Mouse (Mus musculus) liver, adult 2 months (tissue): Measurements from ENCODE around the gene Ptgs1. TPM values are rescaled to one million over a fixed set of nuclear protein-coding genes. Genes with fewer than 3 reads are reported as not detected.

Source experiments
- DNase-seq: peaks from one replicate; pipeline ENCODE4 v3.0.0-alpha.2; 2011; ENCODE audit warnings: low read depth, low spot score; ENCODE audit errors: extremely low read depth
- H3K27ac ChIP-seq: fragments of 200-500 bp; replicated peaks from 2 replicates; pipeline ENCODE4 v1.5.1; 2012; ENCODE audit warnings: low read depth, mild to moderate bottlenecking, control low read depth, inconsistent platforms, low read length; ENCODE audit not compliant: insufficient read depth
- H3K27me3 ChIP-seq: fragments of 200-500 bp; 2 replicates; pipeline ENCODE4 v1.6.1; 2012; ENCODE audit warnings: mild to moderate bottlenecking, moderate library complexity, low read length, inconsistent platforms; ENCODE audit not compliant: control insufficient read depth, insufficient read depth
- H3K36me3 ChIP-seq: fragments of 200-500 bp; 2 replicates; pipeline ENCODE4 v1.6.1; 2012; ENCODE audit warnings: low read length, inconsistent platforms; ENCODE audit not compliant: control insufficient read depth, insufficient read depth
- H3K4me1 ChIP-seq: fragments of 200-500 bp; 2 replicates; pipeline ENCODE4 v1.6.1; 2011; ENCODE audit warnings: low read length; ENCODE audit not compliant: control insufficient read depth, insufficient read depth
- H3K4me3 ChIP-seq: fragments of 200-500 bp; 2 replicates; pipeline ENCODE4 v1.5.1; 2011; ENCODE audit warnings: low read depth, mild to moderate bottlenecking, control low read depth, low read length, moderate library complexity; ENCODE audit not compliant: insufficient read depth
- H3K79me2 ChIP-seq: fragments of 200-500 bp; 2 replicates; pipeline ENCODE4 v1.6.1; 2012; ENCODE audit warnings: inconsistent platforms, mild to moderate bottlenecking, low read length, moderate library complexity; ENCODE audit not compliant: control insufficient read depth, insufficient read depth
- H3K9ac ChIP-seq: fragments of 200-500 bp; 2 replicates; pipeline ENCODE4 v1.6.1; 2012; ENCODE audit warnings: low read depth, mild to moderate bottlenecking, control low read depth, inconsistent platforms, low read length
- CTCF ChIP-seq: fragments of 200-500 bp; IDR thresholded peaks from 2 replicates; pipeline ENCODE4 v1.5.1; 2011; ENCODE audit warnings: low read depth, low read length, control low read depth
- POLR2A ChIP-seq: fragments of 200-500 bp; IDR thresholded peaks from 2 replicates; pipeline ENCODE4 v1.6.1; 2011; ENCODE audit warnings: low read length, control low read depth; ENCODE audit not compliant: insufficient read depth; ENCODE audit errors: extremely low read depth
- WGBS: fragments of 180-500 bp; shearing (Covaris S2); methylation state at CpG from one replicate; pipeline ENCODE4 v1.1.7; 2018; 5-methylcytosine and 5-hydroxymethylcytosine counted together
- polyA plus RNA-seq: library from polyadenylated mRNA; depleted of rRNA; stranded (reverse); fragments of >200 nt; gene quantifications from 2 replicates; pipeline ENCODE4 v1.2.3, GENCODE M21; 2012
- total RNA-seq: library from RNA; depleted of rRNA; stranded (reverse); fragments of >200 nt; gene quantifications from 2 replicates; pipeline ENCODE4 v1.2.3, GENCODE M21; 2014

Ptgs1 gene
- total and polyA plus RNA-seq, 2 experiments: 10.9 to 14.4 TPM

- H3K36me3 ChIP-seq: no peaks in the 10 kb centered on the region; the same call in 1 of the 2 replicates
- no peak overlapping the region for H3K27ac ChIP-seq
- no peak for TF ChIP-seq CTCF
- TF ChIP-seq POLR2A: no peak
- H3K27me3 ChIP-seq: no peaks in the 10 kb centered on the region
- H3K4me1 ChIP-seq: no peaks in the 10 kb centered on the region
- WGBS: 73% methylated on average over 12 of the region's 12 CpGs
- no peak overlapping the region for H3K4me3 ChIP-seq
- H3K9ac ChIP-seq: no peak overlapping the region
- no peak for DNase-seq
- no peaks in the 10 kb centered on the region for H3K79me2 ChIP-seq
Measured at GRCm38 (mm10) chr2:36191098-36191941, 38.9 kb upstream of the Ptgs1 start.

GRCm38 (mm10) chr2:36197021-36197420 is 33.2 kb upstream of the Ptgs1 start:
- H3K4me1 ChIP-seq: no peaks in the 10 kb centered on the region
- H3K27ac ChIP-seq: no peak overlapping the region
- no peaks in the 10 kb centered on the region for H3K36me3 ChIP-seq
- no peaks in the 10 kb centered on the region for H3K27me3 ChIP-seq
- H3K9ac ChIP-seq: no peak overlapping the region
- H3K79me2 ChIP-seq: no peaks in the 10 kb centered on the region
- no peak overlapping the region for H3K4me3 ChIP-seq
- WGBS: 63% methylated on average over 3 of the region's 3 CpGs
- DNase-seq: no peak
- TF ChIP-seq CTCF: no peak
- TF ChIP-seq POLR2A: no peak

GRCm38 (mm10) chr2:36197919-36198881 is 32.0 kb upstream of the Ptgs1 start:
- no peak for DNase-seq
- Histone ChIP-seq H3K27ac (no peak overlapping the region), H3K27me3 (no peaks in the 10 kb centered on the region), H3K4me3 (no peak overlapping the region), H3K36me3 (no peaks in the 10 kb centered on the region), H3K79me2 (no peaks in the 10 kb centered on the region), H3K9ac (no peak overlapping the region), H3K4me1 (no peaks in the 10 kb centered on the region)
- WGBS: 34% methylated on average over 20 of the region's 20 CpGs
- no peak for TF ChIP-seq CTCF
- no peak for TF ChIP-seq POLR2A

- no peaks in the 10 kb centered on the region for H3K27me3 ChIP-seq
- H3K79me2 ChIP-seq: no peaks in the 10 kb centered on the region
- H3K36me3 ChIP-seq: no peaks in the 10 kb centered on the region
- no peak overlapping the region for H3K27ac ChIP-seq
- no peaks in the 10 kb centered on the region for H3K4me1 ChIP-seq
- no peak overlapping the region for H3K4me3 ChIP-seq
- H3K9ac ChIP-seq: no peak overlapping the region
- WGBS: 51% methylated on average over 3 of the region's 3 CpGs
- TF ChIP-seq CTCF: no peak
- no peak for TF ChIP-seq POLR2A
- DNase-seq: no peak
Measured at GRCm38 (mm10) chr2:36198882-36199262, 31.4 kb upstream of the Ptgs1 start.

- Histone ChIP-seq H3K4me1 (no peaks in the 10 kb centered on the region), H3K9ac (no peak overlapping the region), H3K27me3 (peaks cover 3% of the 10 kb centered on the region; the same call in 1 of the 2 replicates), H3K79me2 (no peaks in the 10 kb centered on the region), H3K36me3 (no peaks in the 10 kb centered on the region), H3K27ac (no peak overlapping the region), H3K4me3 (no peak overlapping the region)
- 47% methylated on average over 2 of the region's 2 CpGs for WGBS
- TF ChIP-seq CTCF (no peak), POLR2A (no peak)
- no peak for DNase-seq
Measured at GRCm38 (mm10) chr2:36200813-36201212, 29.4 kb upstream of the Ptgs1 start.
